Mouse (Mus musculus) stomach, postnatal 0 days (tissue): ENCODE data around the gene Gm36864.

Source experiments
- CTCF ChIP-seq: IDR thresholded peaks from 2 replicates; pipeline ENCODE4 v1.5.1; 2016; ENCODE audit warnings: antibody characterized with exemption, low read depth, mild to moderate bottlenecking, moderate library complexity
- EP300 ChIP-seq: optimal IDR thresholded peaks from 2 replicates; pipeline ENCODE3; 2016; ENCODE audit warnings: antibody characterized with exemption

- TF ChIP-seq CTCF = no peak
- TF ChIP-seq EP300 = no peak
Observed at GRCm38 (mm10) chr7:44271309-44271708, 35.3 kb downstream of the Gm36864 start.
